Mouse (Mus musculus): ENCODE results near the gene Gns.

Gene Gns

DNA sequence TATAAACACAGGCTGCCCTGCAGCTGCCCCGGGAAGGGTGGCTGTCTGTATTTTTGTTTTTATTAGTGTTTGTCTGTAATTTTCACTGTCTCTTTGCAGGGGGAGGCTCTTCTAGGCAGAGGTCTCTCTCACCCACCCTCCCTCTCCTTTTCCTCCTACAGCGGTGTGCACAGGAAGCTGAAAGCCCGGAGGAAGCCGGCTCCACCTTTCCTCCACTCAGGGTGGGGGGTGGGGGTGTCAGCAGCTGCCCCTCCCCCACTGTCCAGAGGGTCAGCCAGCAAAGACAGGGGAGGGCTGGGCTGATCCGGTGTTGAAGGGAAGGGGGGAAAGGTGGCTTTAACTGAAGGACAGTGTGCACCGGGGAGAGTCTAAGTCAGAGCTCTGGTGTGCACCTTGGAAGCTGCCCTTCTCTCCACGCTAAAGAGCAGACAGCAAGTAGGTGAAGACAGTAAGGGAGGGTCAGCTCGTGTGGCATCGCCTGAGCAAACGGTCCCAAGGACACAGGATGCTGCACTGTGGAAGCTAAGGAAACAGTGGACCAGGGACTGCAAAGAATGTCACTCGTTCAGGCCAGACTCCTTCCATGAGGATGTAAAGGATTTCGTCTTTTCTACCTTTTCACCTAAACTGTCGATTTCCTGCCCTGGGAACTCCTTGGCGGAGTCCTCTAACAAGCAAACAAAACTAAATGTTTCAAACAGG, 65.2 kb downstream of the Gns start:
- no peak for DNase-seq (ENCODE audit: low read depth, low spot score)

DNA sequence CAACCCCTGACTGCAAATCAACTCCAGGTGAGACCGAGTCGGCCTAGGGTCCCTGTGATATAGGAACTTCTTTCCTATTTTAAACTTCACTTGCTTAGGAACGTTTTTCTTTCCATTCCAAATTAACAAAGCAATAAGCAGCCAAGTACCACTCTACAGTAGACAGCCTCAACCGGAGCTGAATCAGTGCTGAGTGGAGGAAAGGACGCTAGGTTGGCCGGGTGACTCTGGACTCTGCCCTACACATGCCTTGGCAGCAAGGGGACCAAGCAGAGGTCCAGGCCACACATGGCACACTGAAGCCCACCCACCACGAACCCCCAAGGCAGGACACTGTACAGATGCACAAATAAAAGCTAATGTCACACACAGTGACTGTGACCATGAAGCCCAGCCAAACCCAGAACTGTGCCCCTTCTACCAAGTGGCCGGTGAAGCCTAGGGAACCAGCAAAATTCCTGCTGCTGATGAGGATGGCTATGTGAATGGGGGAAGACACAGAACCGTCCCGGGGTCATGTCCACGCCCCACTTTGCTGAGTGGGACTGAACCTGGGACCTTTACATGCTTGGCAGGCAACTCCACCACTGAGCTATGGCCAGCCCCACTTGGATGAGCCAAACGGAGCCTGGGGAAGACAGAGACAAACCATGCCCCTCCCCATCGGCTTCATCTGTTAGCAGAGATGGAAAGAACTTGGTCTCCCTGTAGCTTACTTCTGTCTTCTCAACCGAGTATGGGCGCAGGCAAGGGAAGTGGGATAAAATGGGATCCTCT, 66.1 kb downstream of the Gns start:
- DNase-seq (ENCODE audit: low read depth, low spot score) = no peak

DNA sequence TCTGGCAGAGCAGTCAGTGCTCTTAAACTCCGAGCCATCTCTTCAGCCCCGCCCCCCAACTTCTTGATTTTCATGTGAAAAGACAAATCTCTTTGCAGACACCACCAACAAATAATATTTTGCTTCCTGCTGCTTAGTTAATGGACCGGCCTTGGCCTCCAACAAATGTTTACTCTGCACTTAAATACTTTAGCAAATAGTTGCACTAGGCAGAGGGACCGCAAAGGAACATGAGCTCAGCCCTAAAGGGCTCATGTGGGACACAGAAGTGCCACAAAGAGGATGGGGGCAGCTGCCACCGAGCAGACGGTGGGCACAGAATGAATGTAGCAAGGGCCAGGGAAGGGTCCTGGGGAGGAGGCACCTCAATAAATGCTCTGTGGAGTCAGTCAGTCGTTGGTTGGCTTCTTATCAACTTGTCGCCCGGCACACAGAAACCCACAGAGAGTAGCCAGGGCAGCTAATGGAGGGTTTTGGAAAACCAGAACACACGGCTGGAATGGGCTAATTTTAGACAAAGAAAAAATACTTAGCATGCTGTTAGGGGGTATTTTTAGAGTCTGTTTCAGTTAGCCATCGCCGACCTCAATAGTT, 67.2 kb downstream of the Gns start:
- DNase-seq (ENCODE audit: low read depth, low spot score) = no peak

GRCm38 (mm10) chr10:121432635-121433280, 67.9 kb downstream of the Gns start:
- DNase-seq (ENCODE audit: low read depth, low spot score) = no peak

DNA sequence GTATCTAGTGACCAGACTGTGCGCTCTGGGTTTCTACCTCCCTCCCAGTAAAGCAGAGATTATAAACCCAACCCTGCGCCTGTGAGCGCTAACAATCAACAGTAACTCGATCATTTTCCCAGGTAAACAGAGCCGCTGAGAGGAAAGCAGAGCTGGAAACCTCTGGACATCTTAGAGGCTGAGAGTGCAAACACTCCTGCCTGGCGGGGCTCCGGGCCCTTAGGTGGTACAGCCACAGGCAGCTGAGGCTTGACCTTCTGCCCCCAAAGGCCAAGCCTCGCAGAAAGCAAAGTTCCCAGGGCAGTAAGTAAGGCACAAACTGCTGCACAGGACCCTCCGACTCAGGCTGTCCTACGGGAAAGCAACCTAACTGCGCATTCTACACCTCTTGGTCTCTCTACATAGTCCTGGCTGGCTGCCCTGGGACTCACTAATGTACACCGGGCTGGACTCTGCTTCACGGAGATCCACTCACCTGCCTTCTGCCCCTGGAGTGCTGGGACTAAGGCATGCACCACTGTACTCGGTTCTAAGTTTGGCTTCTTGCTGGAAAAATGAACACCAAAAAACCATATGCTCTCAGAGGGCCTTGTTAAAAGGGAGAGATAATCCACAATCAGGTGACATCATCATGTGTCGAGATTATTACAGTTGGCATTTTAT, 69.7 kb downstream of the Gns start:
- DNase-seq (ENCODE audit: low read depth, low spot score) = no peak

DNA sequence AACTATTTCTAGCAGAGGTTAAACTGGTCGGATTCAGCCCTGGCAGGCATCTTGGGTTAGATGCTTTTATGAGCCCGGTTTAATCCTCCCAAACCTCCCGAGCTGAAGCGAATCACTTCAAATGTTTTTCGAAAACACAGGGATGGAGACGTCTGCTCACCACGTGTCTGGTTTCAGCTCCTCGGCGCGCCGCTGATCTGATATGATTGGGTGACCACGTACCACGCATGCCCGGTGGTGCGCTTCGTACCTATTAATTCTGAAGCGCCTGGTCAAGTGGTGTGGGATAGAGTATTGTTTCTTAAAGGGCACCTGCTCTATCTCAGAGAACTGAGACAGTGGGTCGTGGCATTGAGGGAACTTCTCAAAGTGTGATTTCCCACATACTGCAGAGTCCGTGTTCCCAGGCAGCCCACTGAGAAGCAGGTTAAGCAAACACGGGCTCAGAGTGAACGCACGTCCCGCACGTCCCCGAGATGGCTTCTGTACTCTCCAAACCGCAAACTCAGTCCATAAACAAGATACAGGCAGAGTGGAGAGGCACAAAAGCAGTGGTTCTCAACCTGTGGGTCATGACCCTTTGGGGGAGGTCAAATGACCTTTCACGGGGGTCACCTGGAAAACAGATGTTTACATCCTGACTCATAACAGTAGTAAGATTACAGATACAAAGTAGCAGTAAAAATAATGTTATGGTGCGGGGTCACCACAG, 70.8 kb downstream of the Gns start:
- DNase-seq (ENCODE audit: low read depth, low spot score) = peak; percentile 39

DNA sequence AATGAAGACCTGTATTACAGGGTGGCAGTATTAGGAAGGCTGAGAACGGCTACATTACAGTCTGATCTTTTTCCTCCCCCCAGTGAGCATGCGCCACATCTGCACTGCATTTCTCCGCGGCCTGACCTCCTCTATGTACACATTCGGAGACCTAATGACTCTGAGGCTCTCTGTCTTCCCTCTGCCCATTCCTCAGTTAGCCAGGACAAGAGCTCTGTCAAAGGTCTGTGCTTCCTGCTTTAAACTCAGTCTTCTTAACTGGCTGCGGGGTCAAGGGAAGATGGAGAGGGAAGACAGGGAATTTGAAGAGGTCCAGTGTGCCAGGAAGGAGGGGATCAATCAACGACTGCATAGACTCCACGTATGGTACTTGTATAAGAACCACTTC, 71.4 kb downstream of the Gns start:
- DNase-seq (ENCODE audit: low read depth, low spot score) = no peak

- no peak for DNase-seq (ENCODE audit: low read depth, low spot score)
Observed at GRCm38 (mm10) chr10:121436693-121437092, 71.8 kb downstream of the Gns start.

GRCm38 (mm10) chr10:121438109-121438508, 73.2 kb downstream of the Gns start:
- DNase-seq (ENCODE audit: low read depth, low spot score) = no peak

DNA sequence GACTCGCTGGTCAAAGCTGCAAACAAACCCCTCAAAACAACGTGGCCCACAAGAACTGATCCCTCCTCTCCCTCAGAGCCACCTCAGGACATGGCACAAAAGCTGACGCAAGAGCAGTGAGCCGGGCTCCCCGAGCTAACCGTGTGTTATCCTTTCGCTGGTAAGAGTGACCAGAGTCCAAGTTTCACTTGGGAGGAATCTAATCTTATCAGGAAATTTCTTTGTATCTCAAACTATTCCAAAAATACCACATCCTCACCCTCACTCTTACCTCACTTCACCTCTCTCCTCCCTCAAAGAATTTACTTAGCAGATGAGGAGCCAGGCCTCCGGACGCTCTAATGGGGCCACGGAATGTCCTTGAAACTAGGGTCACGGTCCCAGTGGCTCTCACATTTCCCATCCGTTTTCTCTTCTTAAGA, 74.4 kb downstream of the Gns start:
- no peak for DNase-seq (ENCODE audit: low read depth, low spot score)

GRCm38 (mm10) chr10:121443791-121444190, 78.9 kb downstream of the Gns start:
- DNase-seq (ENCODE audit: low read depth, low spot score) = no peak

GRCm38 (mm10) chr10:121444198-121444597, 79.3 kb downstream of the Gns start:
- no peak for DNase-seq (ENCODE audit: low read depth, low spot score)

- no peak for DNase-seq (ENCODE audit: low read depth, low spot score)
Observed at GRCm38 (mm10) chr10:121445808-121446207, 80.9 kb downstream of the Gns start.
